Mouse (Mus musculus): ENCODE data around the gene Nrg3.

DNA sequence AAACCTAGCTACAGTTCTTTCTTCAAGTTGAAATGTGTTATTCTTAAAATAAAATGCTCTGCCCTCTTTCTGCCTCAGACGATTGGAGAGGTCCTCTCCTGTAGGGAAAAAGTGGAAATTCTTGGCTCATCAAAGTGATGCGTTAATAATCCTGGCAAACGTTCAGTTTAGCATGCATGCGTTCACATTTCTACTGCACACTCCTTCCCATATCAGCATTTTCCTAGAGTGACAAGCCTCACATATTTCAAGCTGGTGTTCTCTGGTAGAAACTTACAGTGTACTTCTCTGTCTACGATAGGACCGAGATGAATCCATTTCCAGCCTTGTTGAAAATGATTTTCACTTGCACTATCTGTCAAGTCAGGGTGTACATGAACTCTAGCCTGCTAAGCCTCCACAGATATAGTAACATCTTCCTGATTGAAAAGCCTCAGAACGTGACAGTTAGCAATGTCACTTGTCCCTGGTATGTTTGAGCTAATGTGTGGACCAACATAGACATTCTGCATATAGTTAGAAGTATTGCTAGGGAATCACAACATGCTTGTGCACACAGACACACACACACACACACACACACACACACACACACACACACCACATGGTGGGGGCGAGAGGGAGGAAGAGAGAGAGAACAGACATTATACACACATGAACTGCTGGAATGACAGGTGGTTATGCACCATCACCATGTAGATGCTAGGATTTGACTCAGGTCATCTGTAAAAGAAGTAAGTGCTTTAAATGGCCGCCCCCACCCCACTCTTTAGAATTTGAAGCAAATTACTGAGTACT is 770.1 kb downstream of the Nrg3 start:
- no peak for TF ChIP-seq CTCF (IDR thresholded peaks at IDR 0.05; ENCODE audit: extremely low read depth, insufficient read depth, insufficient read length, insufficient replicate concordance)
- no peak for TF ChIP-seq POLR2A (IDR thresholded peaks at IDR 0.05; ENCODE audit: low read depth, low read length)

Measured in spleen, adult 2 months (tissue).